Mouse (Mus musculus): ENCODE results near the gene Bfsp1. TPM values are rescaled to one million over a fixed set of nuclear protein-coding genes. Genes with fewer than 3 reads are reported as not detected.

Bfsp1 gene
- polyA plus RNA-seq, 1 experiment = 3.9 TPM

- Histone ChIP-seq H3K4me3 (ENCODE audit: low read depth, low read length) (no peak overlapping the region), H3K27ac (ENCODE audit: insufficient read depth, low read depth, low read length) (no peak overlapping the region), H3K27me3 (ENCODE audit: control insufficient read depth, insufficient read depth, low read length) (no peaks in the 10 kb centered on the region), H3K36me3 (ENCODE audit: control insufficient read depth, insufficient read depth, low read length) (0 out of 2 replicates have a peak, but pooled peaks cover 2% of the 10 kb centered on the region), H3K4me1 (ENCODE audit: control insufficient read depth, insufficient read depth, insufficient read length, low read length) (peaks cover 20% of the 10 kb centered on the region)
- WGBS = 92% methylated on average over 7 of the region's 7 CpGs
- TF ChIP-seq CTCF (IDR thresholded peaks at IDR 0.05; ENCODE audit: extremely low read depth, insufficient read length, insufficient replicate concordance, low read depth, low read length) (no peak), POLR2A (IDR thresholded peaks at IDR 0.05; ENCODE audit: low read depth, low read length) (no peak)
These were observed 21.4 kb downstream of the Bfsp1 start for GRCm38 (mm10) chr2:143841536-143841935.

- Histone ChIP-seq H3K27me3 (ENCODE audit: control insufficient read depth, insufficient read depth, low read length) (no peaks in the 10 kb centered on the region), H3K36me3 (ENCODE audit: control insufficient read depth, insufficient read depth, low read length) (0 out of 2 replicates have a peak, but pooled peaks cover 2% of the 10 kb centered on the region), H3K4me1 (ENCODE audit: control insufficient read depth, insufficient read depth, insufficient read length, low read length) (peaks cover 15% of the 10 kb centered on the region), H3K27ac (ENCODE audit: insufficient read depth, low read depth, low read length) (no peak overlapping the region), H3K4me3 (ENCODE audit: low read depth, low read length) (no peak overlapping the region)
- TF ChIP-seq POLR2A (IDR thresholded peaks at IDR 0.05; ENCODE audit: low read depth, low read length) (no peak), CTCF (IDR thresholded peaks at IDR 0.05; ENCODE audit: extremely low read depth, insufficient read length, insufficient replicate concordance, low read depth, low read length) (no peak)
- WGBS = 89% methylated on average over 6 of the region's 6 CpGs
These were observed 22.1 kb downstream of the Bfsp1 start for GRCm38 (mm10) chr2:143840895-143841294.

- no peak overlapping the region for H3K4me3 ChIP-seq (ENCODE audit: low read depth, low read length)
- 0 out of 2 replicates have a peak, but pooled peaks cover 2% of the 10 kb centered on the region for H3K36me3 ChIP-seq (ENCODE audit: control insufficient read depth, insufficient read depth, low read length)
- no peaks in the 10 kb centered on the region for H3K27me3 ChIP-seq (ENCODE audit: control insufficient read depth, insufficient read depth, low read length)
- H3K27ac ChIP-seq (ENCODE audit: insufficient read depth, low read depth, low read length) = peak overlapping the region; percentile 65
- H3K4me1 ChIP-seq (ENCODE audit: control insufficient read depth, insufficient read depth, insufficient read length, low read length) = peaks cover 5% of the 10 kb centered on the region; the same call in 1 of the 2 replicates
- no peak for TF ChIP-seq POLR2A (IDR thresholded peaks at IDR 0.05; ENCODE audit: low read depth, low read length)
- TF ChIP-seq CTCF (IDR thresholded peaks at IDR 0.05; ENCODE audit: extremely low read depth, insufficient read length, insufficient replicate concordance, low read depth, low read length) = no peak
- WGBS = 65% methylated on average over 2 of the region's 2 CpGs
These were observed 23.5 kb downstream of the Bfsp1 start for GRCm38 (mm10) chr2:143839458-143839857.

GRCm38 (mm10) chr2:143838698-143839097, 24.3 kb downstream of the Bfsp1 start:
- H3K4me3 ChIP-seq (ENCODE audit: low read depth, low read length) = no peak overlapping the region
- no peaks in the 10 kb centered on the region for H3K27me3 ChIP-seq (ENCODE audit: control insufficient read depth, insufficient read depth, low read length)
- no peak for TF ChIP-seq POLR2A (IDR thresholded peaks at IDR 0.05; ENCODE audit: low read depth, low read length)
- peak; percentile 66; the same call in 1 of the 2 replicates for TF ChIP-seq CTCF (IDR thresholded peaks at IDR 0.05; ENCODE audit: extremely low read depth, insufficient read length, insufficient replicate concordance, low read depth, low read length)
- H3K36me3 ChIP-seq (ENCODE audit: control insufficient read depth, insufficient read depth, low read length) = 0 out of 2 replicates have a peak, but pooled peaks cover 2% of the 10 kb centered on the region
- H3K4me1 ChIP-seq (ENCODE audit: control insufficient read depth, insufficient read depth, insufficient read length, low read length) = peaks cover 5% of the 10 kb centered on the region; the same call in 1 of the 2 replicates
- WGBS = 7% methylated on average over 5 of the region's 5 CpGs
- no peak overlapping the region for H3K27ac ChIP-seq (ENCODE audit: insufficient read depth, low read depth, low read length)

- Histone ChIP-seq H3K4me3 (ENCODE audit: low read depth, low read length) (peak overlapping the region; percentile 16; the same call in 1 of the 2 replicates), H3K27ac (ENCODE audit: insufficient read depth, low read depth, low read length) (no peak overlapping the region), H3K4me1 (ENCODE audit: control insufficient read depth, insufficient read depth, insufficient read length, low read length) (peaks cover 5% of the 10 kb centered on the region; the same call in 1 of the 2 replicates), H3K27me3 (ENCODE audit: control insufficient read depth, insufficient read depth, low read length) (no peaks in the 10 kb centered on the region), H3K36me3 (ENCODE audit: control insufficient read depth, insufficient read depth, low read length) (0 out of 2 replicates have a peak, but pooled peaks cover 2% of the 10 kb centered on the region)
- TF ChIP-seq CTCF (IDR thresholded peaks at IDR 0.05; ENCODE audit: extremely low read depth, insufficient read length, insufficient replicate concordance, low read depth, low read length) = peak; percentile 45; the same call in 1 of the 2 replicates
- no peak for TF ChIP-seq POLR2A (IDR thresholded peaks at IDR 0.05; ENCODE audit: low read depth, low read length)
- WGBS = 9% methylated on average over 8 of the region's 8 CpGs
These were observed 25.7 kb downstream of the Bfsp1 start for GRCm38 (mm10) chr2:143837291-143837701.

GRCm38 (mm10) chr2:143835820-143836219, 27.2 kb downstream of the Bfsp1 start:
- Histone ChIP-seq H3K4me1 (ENCODE audit: control insufficient read depth, insufficient read depth, insufficient read length, low read length) (peaks cover 5% of the 10 kb centered on the region; the same call in 1 of the 2 replicates), H3K27ac (ENCODE audit: insufficient read depth, low read depth, low read length) (no peak overlapping the region), H3K36me3 (ENCODE audit: control insufficient read depth, insufficient read depth, low read length) (no peaks in the 10 kb centered on the region), H3K4me3 (ENCODE audit: low read depth, low read length) (no peak overlapping the region), H3K27me3 (ENCODE audit: control insufficient read depth, insufficient read depth, low read length) (no peaks in the 10 kb centered on the region)
- 78% methylated on average over 7 of the region's 7 CpGs for WGBS
- TF ChIP-seq POLR2A (IDR thresholded peaks at IDR 0.05; ENCODE audit: low read depth, low read length) (no peak), CTCF (IDR thresholded peaks at IDR 0.05; ENCODE audit: extremely low read depth, insufficient read length, insufficient replicate concordance, low read depth, low read length) (no peak)

- 65% methylated on average over 6 of the region's 6 CpGs for WGBS
- no peak for TF ChIP-seq CTCF (IDR thresholded peaks at IDR 0.05; ENCODE audit: extremely low read depth, insufficient read length, insufficient replicate concordance, low read depth, low read length)
- no peak for TF ChIP-seq POLR2A (IDR thresholded peaks at IDR 0.05; ENCODE audit: low read depth, low read length)
- no peaks in the 10 kb centered on the region for H3K27me3 ChIP-seq (ENCODE audit: control insufficient read depth, insufficient read depth, low read length)
- H3K27ac ChIP-seq (ENCODE audit: insufficient read depth, low read depth, low read length) = no peak overlapping the region
- H3K36me3 ChIP-seq (ENCODE audit: control insufficient read depth, insufficient read depth, low read length) = no peaks in the 10 kb centered on the region
- H3K4me3 ChIP-seq (ENCODE audit: low read depth, low read length) = no peak overlapping the region
- peaks cover 3% of the 10 kb centered on the region; the same call in 1 of the 2 replicates for H3K4me1 ChIP-seq (ENCODE audit: control insufficient read depth, insufficient read depth, insufficient read length, low read length)
These were observed 28.9 kb downstream of the Bfsp1 start for GRCm38 (mm10) chr2:143834082-143834481.
